Mouse (Mus musculus) hindlimb bud, embryonic 11.5 days (tissue): ENCODE results near the gene Oprd1.
A peak's percentile ranks its signal among the peaks of the same experiment; 100 is the strongest.

Source experiments
- DNase-seq: peaks from one replicate; pipeline ENCODE4 v3.0.0-alpha.2; 2012; ENCODE audit warnings: low read depth, low spot score; ENCODE audit errors: extremely low spot score

The Oprd1 gene

DNA sequence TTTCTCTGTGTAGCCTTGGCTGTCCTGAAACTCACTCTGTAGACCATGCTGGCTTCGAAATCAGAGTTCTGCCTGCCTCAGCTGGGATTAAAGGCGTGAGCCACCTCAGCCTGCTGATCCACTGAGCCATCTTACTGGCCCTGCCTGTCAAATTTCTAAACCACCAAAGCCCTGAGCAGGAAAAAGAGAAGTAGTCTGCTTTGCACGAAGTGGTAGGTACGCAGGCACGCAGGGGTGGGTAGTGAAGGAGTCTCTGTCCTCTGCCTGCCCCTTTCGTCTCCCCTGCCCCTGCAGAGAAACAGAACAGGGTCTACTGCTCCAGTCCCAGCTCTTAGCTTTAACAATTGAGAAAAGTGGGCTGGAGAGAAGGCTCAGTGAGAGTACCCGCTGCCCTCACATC, 59.2 kb downstream of the Oprd1 start:
- no peak for DNase-seq

DNA sequence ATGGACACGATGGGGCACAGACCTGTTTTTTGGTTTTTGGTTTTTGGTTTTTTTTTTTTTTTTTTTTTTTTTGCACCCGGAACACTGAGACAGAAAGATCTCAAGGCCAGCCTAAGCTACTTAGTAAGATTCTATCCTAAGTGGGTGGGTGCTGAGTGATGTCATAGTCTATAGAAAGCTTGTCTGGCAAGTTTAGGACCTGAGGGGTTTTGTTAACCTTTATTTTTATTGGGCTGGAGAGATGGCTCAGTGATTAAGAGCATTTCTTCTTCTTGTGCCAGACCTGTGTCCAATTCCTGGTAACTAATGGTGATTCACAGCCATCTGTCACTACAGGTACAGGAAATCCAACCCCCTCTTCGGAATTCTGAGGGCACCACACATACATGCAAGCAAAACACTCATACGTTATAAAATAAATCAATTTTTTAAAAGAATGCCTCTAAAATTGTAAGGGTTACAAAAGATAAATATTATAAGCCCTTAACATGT, 63.7 kb downstream of the Oprd1 start:
- no peak for DNase-seq

DNA sequence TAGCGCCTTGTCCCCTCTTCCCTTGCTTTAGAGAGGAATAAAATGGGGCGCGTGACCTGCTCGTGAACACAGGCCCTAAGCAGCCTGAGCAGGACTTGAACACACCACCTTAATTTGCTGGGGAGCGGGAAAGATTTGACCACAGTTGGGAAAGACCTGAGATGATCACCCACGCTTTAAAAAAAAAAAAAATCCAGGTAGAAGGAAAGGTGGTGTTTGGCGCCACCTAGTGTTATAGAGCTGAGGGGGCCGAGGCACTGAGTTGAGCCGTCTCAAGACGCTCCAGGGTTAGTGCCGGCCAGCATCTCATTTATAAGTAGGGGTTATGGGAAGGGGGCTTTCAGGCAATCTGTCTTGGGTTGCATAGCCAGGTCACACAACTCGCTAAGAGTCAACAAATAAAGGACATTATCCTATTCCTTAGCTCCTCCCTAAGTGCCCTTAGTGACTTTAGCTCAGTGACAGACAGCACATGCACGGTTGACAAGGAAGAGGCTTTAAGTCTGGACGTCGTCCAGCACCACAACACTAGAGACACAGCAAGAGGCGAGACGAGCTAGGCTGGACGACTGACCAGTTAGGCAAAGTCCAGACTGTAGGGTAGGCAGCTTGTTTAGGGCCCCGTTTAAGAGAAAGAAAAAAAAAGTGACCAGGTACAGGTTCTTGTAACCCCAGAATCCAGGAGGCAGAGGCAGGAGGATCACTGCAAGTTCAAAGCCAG, 64.6 kb downstream of the Oprd1 start:
- peak; percentile 30 for DNase-seq

DNA sequence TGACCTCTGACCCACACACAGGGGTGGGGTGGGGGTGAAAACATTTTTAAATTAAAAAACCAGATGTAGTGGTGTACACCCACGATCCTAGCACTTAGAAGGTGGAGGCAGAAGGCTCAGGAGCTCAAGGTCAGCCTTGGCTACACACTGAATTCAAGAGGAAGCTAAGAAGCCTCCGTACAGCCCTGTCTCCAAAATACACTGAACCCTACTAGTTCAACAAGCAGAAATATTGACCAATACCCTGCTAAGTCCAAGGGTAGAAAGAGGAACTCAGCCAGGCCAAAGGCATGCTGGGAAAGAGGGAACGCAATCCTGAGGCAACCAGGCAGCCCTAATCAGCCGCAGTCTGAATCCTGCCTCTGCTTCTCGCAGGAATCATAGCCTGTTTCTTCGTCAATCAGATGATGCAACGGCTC, 66.0 kb downstream of the Oprd1 start:
- DNase-seq = no peak

DNA sequence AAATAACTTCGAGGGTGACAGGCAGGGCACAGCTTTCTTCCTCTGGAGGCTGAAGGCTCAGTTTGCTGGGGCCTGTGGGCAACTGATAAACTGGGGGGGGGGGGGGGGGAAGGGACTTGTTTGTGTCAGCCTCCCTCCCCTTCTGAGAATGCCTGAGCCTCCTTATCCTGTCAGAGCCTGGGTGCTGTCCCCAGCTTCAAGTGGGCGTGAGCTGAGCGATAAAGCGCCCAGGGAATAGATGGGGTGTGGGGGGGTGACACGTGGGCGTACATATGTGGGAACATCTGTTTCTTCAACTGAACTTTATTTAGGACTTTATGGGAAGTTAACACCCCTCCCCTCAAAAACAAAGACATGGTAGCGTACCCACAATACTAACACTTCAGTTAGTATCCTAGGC, 66.8 kb downstream of the Oprd1 start:
- no peak for DNase-seq

DNA sequence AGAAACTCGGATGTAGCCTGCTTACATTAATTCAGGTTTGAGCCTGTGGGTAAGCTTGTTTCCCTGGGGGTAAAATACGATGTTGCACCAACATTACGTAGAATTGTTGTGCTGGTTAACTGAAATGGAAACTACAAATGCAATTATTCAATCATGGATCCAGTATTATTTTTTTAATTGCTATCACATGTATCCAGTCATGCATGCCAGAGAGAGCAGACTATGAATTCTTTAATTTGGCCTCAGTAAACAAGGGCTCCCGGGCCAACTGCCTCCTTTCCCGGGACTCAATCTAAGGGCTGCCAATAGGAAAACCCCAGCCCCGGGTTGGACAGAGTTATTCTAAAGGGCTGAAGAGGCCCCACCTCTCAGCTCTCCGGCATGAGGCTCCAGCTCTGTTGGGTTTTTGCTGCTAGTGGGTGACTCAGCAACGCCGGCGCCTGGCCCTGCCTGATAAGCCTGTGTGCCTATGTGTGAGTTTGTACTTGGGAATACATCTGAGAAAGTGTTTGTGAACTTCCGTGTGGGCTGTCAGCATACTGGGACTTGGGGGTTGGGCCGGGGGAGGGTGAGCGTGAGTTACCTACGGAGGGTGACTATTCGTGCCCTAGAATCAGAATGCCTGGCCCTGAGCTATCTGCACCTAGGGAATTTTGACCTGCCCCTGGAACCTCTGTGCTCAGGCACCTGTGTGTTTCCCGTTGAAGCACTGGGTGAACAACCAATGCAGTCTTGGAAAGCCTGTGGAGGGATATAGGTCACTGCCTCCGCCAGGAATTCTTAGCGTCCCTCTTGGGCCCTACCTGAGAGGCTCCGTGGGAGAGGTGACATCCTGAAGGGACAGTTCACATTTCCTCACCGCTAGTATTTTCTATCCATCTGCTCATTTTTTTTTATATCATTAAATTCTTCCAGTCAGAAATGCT, 67.5 kb downstream of the Oprd1 start:
- no peak for DNase-seq

DNA sequence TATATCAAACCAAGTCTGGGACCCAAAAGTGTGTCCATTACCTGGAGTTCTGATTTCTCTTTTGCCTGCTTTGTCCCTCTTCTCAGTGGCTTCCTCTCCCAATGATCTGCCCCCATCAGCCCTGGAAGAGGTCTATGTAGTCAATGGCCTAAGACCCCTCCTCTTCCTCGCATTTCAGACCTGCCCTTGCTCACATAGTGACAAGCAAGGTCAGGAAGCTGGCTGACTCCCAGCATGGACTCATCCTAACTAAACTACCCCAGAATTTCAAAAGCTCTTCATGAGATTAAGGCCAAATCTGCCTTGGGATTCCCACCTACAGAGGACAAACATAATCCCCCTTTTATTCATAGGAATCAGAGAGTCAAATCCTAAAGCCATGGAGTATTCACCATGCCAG, 68.5 kb downstream of the Oprd1 start:
- no peak for DNase-seq

DNA sequence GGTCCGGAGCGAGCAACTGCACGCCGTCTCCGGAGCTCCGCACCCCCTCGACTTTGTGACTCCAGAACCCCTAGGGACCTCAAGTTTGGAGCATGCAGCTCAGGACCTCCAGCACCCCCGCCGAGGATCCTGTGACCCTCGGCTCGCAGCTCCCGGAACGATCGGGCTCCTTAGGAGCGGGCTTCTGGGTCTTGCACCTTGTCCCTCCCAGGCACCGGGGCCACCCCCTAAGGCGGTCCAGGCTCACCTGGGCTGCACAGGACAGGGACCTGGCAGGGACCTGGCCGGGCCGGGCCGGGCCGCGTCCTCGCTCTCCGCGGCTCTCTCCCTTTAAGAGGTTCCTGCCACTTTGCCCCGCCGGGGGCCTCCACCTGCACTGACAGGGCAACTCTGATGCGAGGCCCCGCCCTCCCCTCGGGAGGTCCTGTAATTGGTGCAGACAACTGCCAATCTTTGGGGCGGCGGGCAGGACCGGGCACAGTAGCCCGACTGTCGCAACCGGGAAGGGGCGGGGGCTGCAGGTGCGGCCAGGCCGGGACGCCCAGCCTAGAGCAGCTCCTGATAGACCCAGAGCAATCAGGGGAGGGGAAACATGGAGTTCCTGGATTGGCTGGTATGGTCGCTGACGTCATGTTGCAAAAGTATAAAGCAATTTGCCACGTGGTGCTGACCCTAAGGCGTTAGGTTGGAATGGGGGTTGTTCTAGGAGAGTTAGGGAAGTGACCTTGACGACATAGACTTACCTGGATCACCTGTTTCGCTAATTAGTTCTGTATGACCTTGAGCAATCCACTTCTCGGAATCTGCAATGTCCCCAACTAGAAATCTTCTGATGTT, 69.1 kb downstream of the Oprd1 start, which contains the start of gene Epb41:
TSS of gene Epb41 (minus strand) at position 389 of the 837 bp plus-strand sequence.
- peak; percentile 75 for DNase-seq

DNA sequence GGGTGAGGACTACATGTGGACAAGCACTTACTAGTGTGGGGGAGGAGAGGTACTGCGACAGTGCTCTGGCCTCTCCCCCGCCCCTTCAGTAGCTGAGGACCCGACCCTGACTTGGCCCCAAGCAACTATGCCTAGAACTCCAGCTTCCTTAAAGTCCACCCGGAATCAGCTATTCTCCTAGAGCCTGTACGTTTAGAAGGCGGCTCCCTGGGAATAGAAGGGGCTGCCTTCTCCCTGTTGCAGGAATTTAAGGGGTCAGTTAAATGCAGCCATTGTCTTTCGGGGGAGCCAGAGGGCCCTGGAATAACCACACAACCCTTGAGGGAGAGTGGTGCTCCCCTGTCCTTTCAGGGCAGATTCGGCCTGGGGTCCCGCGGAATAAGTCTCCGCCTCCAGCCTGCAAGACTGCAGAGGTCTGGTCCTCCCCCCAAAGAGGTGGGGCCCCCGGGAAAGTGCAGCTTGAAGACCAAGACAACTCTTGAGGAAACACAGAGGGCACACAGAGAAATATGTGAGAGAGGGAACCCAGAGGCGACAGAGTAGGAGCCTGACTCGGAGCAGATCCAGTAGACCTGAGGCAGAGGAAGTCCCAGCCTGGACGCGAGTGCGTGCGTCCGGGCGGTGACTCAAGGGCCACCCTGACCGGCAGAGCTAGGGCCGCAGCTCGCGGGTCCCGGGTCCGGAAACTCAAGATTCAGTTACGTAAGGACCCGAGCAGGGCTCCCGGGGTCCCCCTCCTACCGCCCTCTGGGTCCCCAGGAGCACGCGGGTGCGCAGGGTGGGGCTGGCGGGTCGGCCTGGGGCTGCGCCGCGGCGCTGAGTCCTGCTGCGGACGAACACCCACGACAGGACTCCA, 70.0 kb downstream of the Oprd1 start, which contains the start of gene Gm10300:
TSS of gene Gm10300 (plus strand) at position 621 of the 856 bp plus-strand sequence.
- DNase-seq = no peak

DNA sequence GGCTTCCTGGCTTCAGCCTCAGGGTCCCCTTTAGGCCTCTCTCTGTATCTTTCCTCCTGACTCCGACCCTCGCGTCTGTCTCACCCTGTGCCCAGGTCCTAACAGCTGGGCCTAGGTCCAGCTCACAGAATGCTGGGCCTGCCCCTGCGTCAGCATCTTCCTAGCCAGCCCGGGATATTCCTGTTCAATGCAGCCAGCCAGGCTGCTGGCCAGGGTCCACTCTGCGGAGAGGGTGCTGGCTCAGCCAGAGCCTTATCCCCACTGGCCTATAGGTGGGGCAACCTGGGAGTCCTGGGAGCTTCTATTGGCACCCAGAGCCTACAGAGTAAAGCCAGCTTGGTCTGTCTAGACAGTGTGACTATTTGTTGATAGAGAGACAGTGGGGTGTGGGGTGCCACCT, 71.3 kb downstream of the Oprd1 start:
- DNase-seq = no peak

DNA sequence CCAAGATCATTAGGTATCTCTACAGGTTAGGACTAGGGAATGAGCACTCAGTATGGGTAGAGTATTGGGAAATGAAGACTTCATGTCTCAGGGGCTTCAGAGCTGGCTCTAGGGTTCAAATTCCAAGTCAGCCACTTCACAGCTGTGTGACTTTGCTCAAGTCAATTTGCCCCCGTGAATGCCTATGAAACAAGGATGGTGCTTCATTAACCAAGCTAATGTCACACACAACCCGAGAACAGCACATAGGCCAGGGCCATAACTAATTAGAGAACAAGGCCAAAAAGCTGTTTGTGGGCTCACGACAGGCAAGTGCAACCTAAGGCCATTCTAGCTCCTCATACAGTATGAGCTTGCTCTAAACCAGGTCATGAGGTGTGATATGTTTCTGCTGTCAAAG, 72.1 kb downstream of the Oprd1 start:
- no peak for DNase-seq

DNA sequence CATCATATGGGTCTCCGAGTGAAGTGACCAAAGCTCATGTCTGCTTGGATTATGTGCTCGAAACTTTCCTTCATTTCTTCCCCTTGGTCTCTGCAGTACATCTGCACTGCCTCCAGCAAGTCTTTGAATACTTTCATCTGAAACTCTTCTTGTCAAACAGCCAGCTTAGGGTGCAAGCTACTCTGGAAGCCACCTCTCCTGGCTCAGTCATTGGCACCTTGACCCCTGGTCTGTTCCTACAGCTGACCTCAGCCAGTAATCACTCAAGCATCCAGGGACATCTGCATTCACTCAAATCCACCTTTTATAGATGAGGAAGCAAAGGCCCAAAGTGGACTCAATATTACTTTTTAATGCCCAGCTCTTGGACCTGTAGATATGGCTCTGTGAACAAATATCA, 72.6 kb downstream of the Oprd1 start:
- no peak for DNase-seq

DNA sequence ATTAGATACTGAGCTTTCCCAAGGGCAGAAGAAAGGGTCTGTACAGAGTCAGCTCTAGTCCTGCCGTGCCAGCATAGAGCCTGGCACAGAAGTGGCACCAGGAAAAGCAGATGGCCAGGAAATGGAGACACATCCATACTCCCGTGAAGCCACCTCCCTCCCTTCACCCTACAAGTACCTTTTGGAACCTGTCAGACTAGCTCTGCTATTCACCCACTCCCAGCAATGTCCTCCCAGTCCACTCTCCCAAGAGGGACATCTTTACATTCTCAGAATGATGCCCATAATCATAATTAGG, 76.4 kb downstream of the Oprd1 start:
- DNase-seq = no peak

DNA sequence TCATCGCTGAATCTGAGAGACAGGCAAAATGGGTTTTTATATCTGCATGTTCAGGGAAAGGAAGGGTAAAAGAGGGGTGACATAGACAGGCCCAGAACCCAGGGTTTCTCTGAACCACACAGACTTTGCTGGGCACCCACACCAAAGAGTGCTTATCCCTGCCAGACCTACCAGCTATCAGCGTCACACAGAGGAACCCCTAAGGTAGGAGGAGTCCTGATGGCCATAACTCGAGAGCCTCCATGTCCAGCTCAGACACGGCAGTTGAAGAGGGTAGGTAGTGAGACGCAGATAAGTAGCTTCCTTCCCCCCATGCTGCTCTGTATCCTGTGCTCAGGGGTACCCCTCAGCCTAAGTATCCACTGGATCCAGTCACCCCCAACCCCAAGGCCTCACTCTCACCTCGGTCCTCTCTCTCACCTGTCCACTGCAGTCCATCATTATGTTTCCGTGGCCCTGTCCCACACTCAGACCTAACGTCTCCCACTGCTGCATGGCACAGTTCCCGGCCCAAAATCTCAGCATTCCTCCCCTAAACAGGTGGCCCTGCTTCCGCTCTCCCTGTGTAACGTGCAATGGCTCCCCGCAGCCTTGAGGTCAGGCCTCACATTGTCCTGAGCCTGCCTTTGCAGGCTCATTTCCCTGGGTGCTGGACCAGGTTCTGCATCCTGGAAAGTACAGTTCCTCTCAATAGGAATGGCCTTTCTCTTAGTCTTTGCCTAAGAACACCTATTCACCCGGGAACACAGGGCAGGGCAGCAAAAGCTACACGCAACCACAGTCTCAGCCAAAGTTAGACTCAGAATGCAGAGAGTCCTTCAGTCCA, 77.0 kb downstream of the Oprd1 start:
- DNase-seq = no peak

DNA sequence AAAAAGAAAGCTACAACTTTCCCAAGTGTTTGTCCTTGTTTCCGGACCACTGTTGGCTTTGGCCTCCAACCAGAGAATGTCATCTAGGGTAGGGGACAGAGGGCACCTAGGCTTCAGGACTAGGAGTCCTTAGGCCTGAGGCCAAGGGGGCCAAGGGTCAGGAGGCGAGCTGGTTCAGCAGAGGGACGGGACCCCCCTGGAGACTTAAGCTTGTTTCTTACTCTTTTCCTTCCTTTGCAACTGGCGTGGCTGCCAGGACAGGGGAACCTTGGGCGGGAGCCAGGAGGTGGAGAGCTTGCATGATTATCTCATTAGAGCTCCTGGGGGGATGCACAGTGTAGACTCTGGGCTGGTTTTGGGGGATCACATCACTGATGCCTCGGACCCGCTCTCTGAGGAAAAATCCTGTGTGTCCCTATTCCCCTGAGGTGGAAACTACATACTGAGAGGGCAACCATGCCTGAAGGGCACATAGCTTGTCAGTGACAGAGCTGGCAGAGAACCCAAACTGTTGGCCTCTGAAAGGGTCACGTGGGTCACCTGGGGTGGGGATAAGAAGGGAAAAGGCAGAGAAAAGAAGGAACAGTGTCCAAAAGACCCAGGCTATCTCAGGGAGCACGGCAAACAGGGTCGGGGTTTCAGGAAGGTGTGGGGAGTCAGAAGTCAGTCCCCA, 78.0 kb downstream of the Oprd1 start:
- no peak for DNase-seq

DNA sequence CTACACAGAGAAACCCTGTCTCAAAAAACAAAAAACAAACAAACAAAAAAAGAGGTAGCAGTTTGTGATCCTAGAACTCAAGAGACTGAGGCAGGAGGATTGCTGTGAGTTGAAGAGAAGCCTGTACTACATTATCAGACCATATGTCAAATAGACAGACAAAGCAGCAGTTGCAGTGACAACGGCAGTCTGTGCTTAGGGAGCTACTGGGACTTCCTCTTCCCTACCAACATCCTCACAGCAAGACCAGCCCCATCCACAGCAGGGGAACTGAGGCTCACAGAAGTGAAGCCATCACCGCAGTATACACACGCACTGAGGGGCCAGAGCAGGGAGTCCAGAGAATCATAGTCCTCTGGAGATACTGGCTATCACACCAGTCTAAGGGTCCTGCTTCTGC, 78.7 kb downstream of the Oprd1 start:
- no peak for DNase-seq

DNA sequence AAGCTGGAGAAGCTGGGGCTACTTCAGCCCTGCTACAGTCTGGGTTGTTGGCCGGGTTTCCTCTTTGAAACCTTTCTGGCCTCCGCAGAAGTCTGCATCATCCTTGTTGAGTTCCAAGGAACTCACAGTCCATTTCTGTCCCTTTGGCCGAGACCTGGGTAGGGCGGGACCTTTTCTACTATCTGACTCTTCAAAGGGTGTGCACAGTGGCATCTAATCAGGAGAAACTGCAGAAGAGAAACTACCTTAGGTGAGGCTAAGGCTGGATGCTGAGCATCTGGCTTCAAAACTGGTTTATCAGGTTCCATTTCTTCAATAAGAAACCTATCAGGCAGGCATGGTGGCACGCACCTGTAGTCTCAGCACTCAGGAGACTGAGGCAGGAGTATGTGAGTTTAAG, 79.7 kb downstream of the Oprd1 start:
- DNase-seq = no peak

DNA sequence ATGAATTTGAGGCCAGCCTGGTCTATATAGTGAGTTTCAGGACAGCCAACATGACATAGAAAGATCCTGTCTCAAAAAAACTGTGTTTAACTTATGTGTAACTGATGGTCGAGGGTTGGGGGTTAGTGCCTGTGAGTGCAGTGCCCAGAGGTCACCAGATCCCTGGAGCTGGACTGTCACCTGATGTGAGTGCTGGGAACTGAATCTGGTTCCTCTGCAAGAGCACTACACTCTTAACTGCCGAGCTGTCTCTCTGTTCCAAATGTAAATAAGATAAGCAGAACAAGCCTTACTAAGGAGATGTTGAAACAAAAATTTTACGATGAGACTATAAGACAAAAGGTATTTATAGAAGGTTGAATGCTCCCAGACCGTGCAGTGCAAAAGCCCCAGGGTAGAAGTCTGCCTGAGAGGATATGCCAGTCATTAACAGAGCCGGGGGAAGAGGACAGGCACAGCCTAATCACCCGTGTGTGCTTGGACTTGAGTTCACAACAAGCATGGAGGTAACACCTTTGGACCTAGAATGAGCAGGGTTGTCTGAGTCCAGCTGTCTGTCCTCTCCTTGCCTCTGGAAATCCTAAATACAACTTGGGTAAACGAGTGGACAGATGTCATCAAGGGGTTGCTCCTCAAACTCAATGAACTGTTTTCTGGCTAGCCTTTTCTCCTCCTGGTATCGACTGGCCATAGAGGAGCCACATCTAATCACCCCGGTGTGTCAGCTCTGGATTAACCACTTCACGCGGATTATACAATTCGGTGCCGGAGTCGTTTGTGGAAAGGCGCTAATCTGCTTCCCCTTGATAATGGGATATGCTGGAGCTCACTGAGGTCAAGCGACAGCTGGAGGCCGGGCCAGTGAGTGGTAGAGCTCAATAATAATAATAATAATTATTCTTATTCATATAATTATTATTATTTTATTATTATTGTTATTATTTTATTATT, 81.1 kb downstream of the Oprd1 start:
- no peak for DNase-seq
